Mouse (Mus musculus) megakaryocyte, embryonic 14.5 days (primary cell): Measurements from ENCODE around the gene Hoxd3.

Source experiments
- FLI1 ChIP-seq: IDR thresholded peaks from 2 replicates; pipeline ENCODE4 v1.6.1; 2012; ENCODE audit warnings: low read length, inconsistent platforms, mixed read lengths
- GATA1 ChIP-seq: IDR thresholded peaks from 3 replicates; pipeline ENCODE4 v1.6.1; 2012; ENCODE audit warnings: mixed read lengths, low read length, inconsistent platforms, borderline replicate concordance

DNA sequence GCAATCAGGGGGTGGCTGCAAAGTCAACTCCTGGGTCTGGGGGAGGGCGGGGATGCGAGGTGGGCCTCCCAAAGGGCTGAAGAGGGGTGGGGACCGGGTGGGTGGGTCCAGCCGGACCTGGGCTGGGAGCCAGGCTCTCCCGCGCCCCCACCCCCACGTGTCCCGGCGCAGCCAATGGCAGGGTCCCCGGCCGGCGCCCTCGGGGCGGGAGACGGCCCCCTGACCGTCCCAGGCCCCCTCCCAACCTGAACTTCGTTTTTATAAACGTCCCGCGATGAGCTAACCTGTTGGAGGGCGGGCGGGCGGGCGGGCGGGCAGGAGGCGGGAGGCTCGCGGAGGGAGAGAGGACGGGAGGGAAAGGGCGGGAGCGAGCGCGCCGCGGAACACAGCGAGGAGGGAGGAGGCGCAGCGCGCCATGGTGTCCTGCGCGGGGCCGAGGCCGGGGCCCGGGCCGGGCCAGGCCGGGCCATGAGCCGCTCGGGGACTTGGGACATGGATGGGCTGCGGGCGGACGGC is 43.8 kb upstream of the Hoxd3 start, which contains the start of gene Hoxd13:
- TF ChIP-seq GATA1: no peak
- no peak for TF ChIP-seq FLI1
